Mouse (Mus musculus) thymus, postnatal 36 days (tissue): ENCODE measurements around the gene Hoxd12.

ENCODE experiments used
- DNase-seq, 2 experiments: peaks; one replicate each; pipeline ENCODE4 v3.0.0; 2022; ENCODE audit warnings: mixed read lengths in 2 of 2

The Hoxd12 gene

GRCm38 (mm10) chr2:74710929-74711543 lies 36.2 kb downstream of the Hoxd12 start:
- no peak for DNase-seq

DNA sequence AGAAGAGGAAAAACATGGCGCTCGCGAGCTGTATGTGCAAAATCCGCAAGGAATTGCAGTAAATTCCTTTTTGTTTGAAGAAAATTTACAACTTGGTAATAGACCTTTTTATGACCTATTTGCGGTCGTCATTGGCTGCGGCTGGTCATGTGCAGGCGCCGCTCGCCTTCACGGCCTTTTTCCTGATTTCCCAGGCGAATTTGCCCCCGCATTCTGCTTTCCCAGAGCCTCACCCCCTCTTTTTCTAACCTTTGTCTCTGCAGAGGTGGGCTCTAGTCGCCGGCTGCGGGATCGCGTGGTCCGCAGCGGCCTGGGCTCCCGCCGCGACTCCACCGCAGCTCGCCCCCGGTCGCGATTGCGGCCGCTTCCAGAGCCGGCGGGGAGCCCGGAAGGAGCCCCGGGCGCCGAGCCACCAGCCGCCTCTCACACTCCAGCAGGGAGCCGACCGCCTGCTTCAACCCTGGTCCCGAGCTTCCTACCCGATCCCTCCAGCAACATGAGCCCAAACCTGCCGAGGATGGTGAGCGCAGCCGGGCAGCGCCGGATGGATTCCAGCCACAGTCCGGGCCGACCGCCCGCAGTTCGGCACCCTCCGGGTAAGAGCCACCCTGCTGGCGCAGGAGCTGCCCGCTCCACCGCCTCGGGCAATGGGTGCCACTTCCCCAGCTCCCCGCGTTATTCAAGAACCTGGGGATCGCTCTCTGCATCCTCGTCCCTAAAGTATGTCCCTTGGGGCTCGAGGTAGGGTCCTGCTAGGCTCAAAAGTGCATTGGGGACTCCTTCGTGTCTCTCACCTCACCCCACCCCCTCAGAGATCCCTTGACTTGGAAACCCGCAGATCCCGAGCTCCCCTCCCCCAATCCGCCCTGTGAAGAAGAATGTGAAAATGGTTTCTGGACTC lies 37.2 kb downstream of the Hoxd12 start, which contains the start of the genes Hoxd3 and Hoxd4:
Gene Hoxd3 (plus strand): TSS at position 207 of the 901 bp plus-strand sequence.
Gene Hoxd4 (plus strand): TSS at position 209 of the 901 bp plus-strand sequence.
- no peak for DNase-seq

DNA sequence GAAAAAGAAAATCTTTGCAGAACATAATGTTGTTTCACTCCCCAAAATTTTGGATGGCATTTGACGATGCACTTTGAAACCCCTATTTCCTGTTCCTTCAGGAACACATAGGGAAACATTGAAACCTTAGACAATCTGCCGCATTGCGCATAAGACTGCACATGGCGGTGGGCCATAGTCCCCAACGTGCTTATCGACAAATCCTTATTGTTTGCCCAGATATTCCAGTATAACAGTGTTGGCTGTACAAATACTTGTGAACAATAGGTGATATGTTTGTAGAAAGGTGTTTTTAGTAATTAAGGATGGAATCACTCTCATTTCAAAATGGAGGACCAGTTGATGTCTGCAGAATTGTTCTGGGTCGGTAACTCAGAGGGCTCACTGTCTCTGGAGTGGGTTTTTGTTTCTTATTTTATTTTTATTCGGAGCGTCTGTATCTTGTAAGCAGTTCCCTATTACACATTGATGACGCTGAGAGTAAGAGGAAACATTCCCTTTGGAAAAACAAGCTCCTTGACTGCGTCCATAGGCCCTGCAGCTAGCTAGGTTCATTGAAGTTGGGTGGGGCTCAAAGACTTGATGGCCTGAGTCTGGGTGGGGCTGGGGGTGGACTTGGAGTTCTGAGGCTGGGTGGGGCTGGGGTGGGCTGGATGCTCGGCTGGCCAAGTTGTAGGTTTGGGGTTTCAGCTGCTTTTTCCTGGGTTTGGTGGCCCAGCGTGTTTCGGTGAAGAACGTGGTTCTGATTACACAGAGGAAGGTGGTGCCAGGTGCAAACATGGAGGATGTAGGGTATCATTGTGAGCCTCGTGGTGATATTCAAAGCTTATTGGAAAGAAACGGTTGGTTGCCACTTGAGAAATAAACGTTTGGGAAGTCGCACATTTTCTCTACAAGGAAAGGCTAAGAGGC lies 38.7 kb downstream of the Hoxd12 start:
- no peak for DNase-seq

- DNase-seq, result no peak
These were observed 39.5 kb downstream of the Hoxd12 start for GRCm38 (mm10) chr2:74714156-74714789.

DNA sequence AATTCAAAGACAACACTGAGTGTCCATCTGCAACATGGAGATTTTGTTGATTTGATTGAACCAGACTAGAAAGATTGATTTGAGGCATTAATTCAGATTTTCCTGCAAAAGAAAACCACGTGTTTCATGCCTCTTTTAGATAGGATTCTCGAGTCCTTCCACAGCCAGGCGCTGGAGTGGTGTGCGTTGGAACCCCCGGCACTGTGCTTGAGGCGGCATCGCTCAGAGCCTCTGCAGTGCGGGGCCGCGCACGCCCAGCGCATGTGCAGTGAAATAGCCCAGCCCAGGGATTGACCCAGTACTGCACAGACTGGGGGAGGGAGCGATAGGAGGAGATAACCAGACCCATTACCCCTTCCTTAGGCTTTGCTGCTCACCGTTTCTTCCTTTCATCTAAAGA lies 40.1 kb downstream of the Hoxd12 start:
- DNase-seq, result no peak

DNA sequence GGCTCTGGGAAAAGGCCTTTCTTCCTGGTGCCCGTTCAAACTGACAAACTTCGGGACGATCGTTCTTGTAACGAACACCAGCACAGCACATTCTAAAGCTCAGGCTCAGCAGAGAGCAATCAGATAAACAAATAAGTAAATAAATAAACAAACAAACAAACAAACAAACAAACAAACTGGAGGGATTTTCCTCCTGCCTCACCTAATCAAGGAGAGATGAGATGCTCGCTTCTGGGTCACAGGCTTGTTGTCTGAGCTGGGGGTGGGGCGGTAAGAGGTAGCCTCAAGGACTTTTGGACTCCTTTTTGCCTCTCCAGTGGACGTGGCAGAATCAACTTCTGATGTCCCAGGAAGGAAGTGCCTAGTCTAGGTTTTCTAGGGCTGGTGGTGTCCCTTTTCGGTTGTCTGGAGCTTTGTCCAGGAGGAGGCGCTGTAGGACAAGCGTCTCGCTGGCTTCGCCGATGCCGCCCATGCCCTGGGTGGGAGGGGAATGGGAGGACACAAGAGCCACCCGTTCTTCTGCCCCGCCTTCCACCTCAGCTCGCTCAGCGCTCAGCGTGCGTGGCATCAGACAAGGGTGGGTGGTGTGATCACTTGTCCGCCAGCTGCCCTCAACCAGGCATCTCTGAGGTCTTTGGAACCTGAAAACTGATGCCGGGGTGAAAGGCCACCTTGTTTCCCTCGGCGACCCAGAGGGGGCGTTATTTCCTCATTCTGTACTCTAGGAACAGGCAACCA lies 40.9 kb downstream of the Hoxd12 start:
- DNase-seq, result peak; percentile 71 to 74

DNA sequence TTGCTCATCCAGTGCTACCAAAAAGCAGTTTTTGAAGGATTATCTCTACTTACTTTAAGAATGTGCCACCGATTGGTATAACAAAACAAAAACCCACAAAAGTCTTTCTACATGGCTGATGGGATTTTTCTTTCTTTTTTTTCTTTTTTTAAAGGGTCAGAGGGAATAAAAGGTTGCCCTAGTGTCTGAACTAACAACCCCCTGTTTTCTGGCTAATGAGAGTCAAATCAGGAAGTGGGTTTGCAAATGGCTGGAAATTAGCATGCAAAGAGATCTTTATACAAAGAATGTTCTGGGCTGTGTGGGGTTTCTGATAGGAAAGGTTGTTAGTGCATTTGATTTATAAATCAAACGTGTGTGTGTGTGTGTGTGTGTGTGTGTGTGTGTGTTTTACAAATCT lies 45.6 kb downstream of the Hoxd12 start:
- DNase-seq, result no peak

DNA sequence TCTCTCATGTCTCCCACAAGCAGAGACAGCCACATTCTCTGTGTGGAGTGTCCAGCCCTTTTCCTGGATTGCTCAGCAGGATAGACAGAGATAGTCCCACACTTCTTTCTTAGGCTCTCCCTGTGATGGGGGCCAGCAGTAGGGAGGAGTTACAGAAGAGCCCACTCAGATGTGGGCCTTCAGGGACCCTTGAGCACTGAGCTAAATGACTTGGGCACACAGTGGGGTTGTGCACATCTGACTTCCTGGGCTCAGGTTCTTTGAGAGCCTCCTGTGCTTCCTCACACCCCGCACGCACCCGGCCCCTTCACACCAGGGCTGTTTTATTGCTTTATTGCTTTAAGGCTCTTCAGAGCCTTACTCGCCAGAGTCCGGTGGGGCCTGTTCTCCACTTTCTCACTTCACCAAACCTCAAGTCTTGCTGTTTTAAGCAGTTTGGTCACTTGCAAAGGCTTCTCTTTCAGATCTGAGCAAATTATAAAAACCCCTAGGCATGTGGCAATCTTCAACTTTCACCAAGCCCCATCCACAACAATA lies 46.2 kb downstream of the Hoxd12 start:
- no peak for DNase-seq

DNA sequence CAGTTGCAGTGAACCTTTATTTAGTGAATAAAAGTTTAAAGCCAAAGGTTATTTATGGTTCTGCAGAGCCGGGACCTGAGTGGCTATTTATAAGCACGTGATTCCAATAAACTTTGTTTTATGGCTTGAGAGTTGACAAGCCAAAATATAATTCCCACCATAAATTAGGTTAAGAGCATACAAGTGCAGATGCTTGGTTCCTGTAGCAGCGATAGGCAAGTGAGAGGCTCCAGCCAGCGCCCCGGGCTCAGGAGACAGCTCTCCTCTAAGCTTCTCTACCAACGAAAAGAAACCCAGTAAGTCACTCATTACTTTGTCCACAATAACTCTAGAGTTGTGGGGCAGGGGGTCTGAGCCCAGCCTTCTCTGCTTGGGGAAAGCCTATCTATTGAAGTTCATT lies 47.1 kb downstream of the Hoxd12 start:
- no peak for DNase-seq

DNA sequence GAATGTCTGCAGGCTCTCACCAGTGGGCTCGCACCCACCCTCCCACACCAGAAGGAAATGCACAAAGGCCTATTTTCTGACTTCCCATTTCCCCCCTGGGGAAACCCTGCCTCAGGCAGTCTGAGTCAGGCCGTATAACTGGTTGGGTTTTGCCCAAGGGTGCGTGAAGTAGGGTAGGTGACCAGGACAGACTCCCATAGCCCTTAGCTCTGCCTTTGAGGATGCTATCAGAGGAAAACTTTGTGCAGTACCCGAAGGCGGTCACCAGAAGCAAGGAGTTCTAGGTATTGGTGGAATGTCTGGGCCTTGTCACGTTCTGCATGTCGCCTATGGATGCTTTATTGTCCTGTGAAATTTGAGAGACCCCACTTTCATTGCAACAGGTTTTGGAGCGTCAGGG lies 48.1 kb downstream of the Hoxd12 start:
- no peak for DNase-seq

DNA sequence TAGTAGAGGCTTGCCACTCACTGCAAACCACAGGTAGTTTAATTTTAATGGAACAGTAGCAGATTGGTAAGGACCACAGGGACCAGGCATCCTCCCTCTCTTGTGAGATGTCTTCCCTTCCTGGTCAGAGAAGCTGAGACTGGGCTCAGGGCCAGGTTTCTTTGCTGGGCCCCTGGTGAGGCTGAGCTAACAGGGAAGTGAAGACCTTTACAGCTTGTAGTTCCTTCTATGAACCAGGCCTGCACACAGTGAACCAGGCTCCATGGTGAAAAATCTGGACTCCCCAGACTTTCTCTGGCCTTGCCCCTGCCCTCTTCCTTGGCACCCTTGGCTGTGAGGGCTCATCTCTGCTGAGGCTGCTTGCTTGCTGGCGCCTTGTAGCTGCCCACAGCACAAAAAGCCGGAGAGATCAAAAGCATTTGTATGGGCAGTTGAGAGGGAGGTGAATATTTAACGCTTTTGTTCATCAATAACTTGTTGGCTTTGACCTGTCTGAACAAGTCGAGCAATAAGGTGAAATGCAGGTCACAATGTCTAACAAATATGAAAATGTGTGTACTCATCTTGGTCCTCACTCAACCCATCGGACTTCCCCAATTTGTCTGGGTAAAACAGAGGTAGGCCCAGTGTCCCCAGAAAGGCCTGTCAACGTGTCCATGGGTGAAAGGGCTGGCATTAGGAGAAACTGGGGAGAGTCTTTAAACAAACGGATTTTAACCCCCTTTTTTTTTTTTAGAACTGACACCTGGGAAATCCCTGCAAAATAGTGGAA lies 49.6 kb downstream of the Hoxd12 start:
- no peak for DNase-seq

- DNase-seq, result no peak
These were observed 50.4 kb downstream of the Hoxd12 start for GRCm38 (mm10) chr2:74725171-74725570.

DNA sequence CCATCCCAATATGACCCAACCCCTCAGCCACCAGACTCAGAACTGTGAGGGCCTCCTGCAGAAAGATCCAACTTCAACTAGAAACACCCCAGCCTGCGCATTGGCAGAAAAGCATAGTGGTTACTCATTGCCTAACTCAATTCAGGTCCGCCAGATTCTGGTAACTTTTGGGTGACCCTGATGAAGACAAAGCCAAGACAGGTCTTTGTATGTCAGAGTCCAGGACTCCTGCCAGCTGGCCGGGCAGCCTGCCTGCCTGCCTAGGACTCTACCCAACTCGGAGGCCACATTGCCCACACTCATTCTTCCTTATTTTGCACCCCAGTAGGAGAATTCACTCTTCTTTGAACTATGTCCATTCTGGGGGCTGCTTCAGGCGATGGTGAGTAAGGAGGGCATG lies 51.7 kb downstream of the Hoxd12 start, which contains the start of gene Gm28230:
Gene Gm28230 (plus strand): TSS at position 178 of the 400 bp plus-strand sequence.
- no peak for DNase-seq

- no peak for DNase-seq
These were observed 52.3 kb downstream of the Hoxd12 start for GRCm38 (mm10) chr2:74726973-74727639.
